Mouse (Mus musculus): ENCODE data around the gene Gpr161. TPM values are rescaled to one million over a fixed set of nuclear protein-coding genes. Genes with fewer than 3 reads are reported as not detected.
"Not testable (repeated sequence)": the region's sequence is repeated elsewhere in the genome, so short reads cannot be mapped to it uniquely, and the experiment has no call there.

Gene Gpr161
- polyA plus RNA-seq, 1 experiment: 4.0 TPM

- no peaks in the 10 kb centered on the region for H3K36me3 ChIP-seq (ENCODE audit: control insufficient read depth, insufficient read depth)
- no peak overlapping the region for H3K4me3 ChIP-seq (ENCODE audit: insufficient read depth, poor library complexity, severe bottlenecking)
- H3ac ChIP-seq (ENCODE audit: control insufficient read depth, insufficient read length, low read depth): no peak overlapping the region
- H3K27me3 ChIP-seq (ENCODE audit: control insufficient read depth, insufficient read depth, insufficient read length): no peaks in the 10 kb centered on the region
- H3K79me2 ChIP-seq (ENCODE audit: control insufficient read depth, insufficient read depth): no peaks in the 10 kb centered on the region
- no peak for TF ChIP-seq MAX (IDR thresholded peaks at IDR 0.05)
- TF ChIP-seq CTCF (IDR thresholded peaks at IDR 0.05; ENCODE audit: control insufficient read depth, insufficient read depth, insufficient read length): peak; percentile 93
- no peak for TF ChIP-seq USF1 (IDR thresholded peaks at IDR 0.05; ENCODE audit: low read depth)
- TF ChIP-seq MYOG (IDR thresholded peaks at IDR 0.05; ENCODE audit: control insufficient read depth, extremely low read depth, insufficient read length): no peak
- TF ChIP-seq CEBPB (IDR thresholded peaks at IDR 0.05; ENCODE audit: low read depth): no peak
- no peak for TF ChIP-seq FOSL1 (IDR thresholded peaks at IDR 0.05; ENCODE audit: insufficient read depth, low read length, poor library complexity, severe bottlenecking)
- H3K79me3 ChIP-seq (ENCODE audit: low read depth): no peaks in the 10 kb centered on the region
These were observed 24.7 kb downstream of the Gpr161 start for GRCm38 (mm10) chr1:165320141-165320934.

GRCm38 (mm10) chr1:165321393-165321861 is 25.8 kb downstream of the Gpr161 start:
- Histone ChIP-seq H3ac (ENCODE audit: control insufficient read depth, insufficient read length, low read depth) (no peak overlapping the region), H3K36me3 (ENCODE audit: control insufficient read depth, insufficient read depth) (no peaks in the 10 kb centered on the region), H3K79me3 (ENCODE audit: low read depth) (no peaks in the 10 kb centered on the region), H3K27me3 (ENCODE audit: control insufficient read depth, insufficient read depth, insufficient read length) (no peaks in the 10 kb centered on the region), H3K4me3 (ENCODE audit: insufficient read depth, poor library complexity, severe bottlenecking) (no peak overlapping the region), H3K79me2 (ENCODE audit: control insufficient read depth, insufficient read depth) (no peaks in the 10 kb centered on the region)
- TF ChIP-seq MAX (IDR thresholded peaks at IDR 0.05) (no peak), CEBPB (IDR thresholded peaks at IDR 0.05; ENCODE audit: low read depth) (no peak)

GRCm38 (mm10) chr1:165321891-165322290 is 26.3 kb downstream of the Gpr161 start:
- Histone ChIP-seq H3K79me3 (ENCODE audit: low read depth) (no peaks in the 10 kb centered on the region), H3ac (ENCODE audit: control insufficient read depth, insufficient read length, low read depth) (no peak overlapping the region), H3K27me3 (ENCODE audit: control insufficient read depth, insufficient read depth, insufficient read length) (no peaks in the 10 kb centered on the region), H3K79me2 (ENCODE audit: control insufficient read depth, insufficient read depth) (no peaks in the 10 kb centered on the region), H3K36me3 (ENCODE audit: control insufficient read depth, insufficient read depth) (no peaks in the 10 kb centered on the region), H3K4me3 (ENCODE audit: insufficient read depth, poor library complexity, severe bottlenecking) (no peak overlapping the region)
- TF ChIP-seq FOSL1 (IDR thresholded peaks at IDR 0.05; ENCODE audit: insufficient read depth, low read length, poor library complexity, severe bottlenecking): no peak
- no peak for TF ChIP-seq CTCF (IDR thresholded peaks at IDR 0.05; ENCODE audit: control insufficient read depth, insufficient read depth, insufficient read length)
- no peak for TF ChIP-seq MAX (IDR thresholded peaks at IDR 0.05)
- no peak for TF ChIP-seq MYOD1 (IDR thresholded peaks at IDR 0.05; ENCODE audit: control insufficient read depth, insufficient read length, low read depth)
- TF ChIP-seq USF1 (IDR thresholded peaks at IDR 0.05; ENCODE audit: low read depth): no peak
- no peak for TF ChIP-seq CEBPB (IDR thresholded peaks at IDR 0.05; ENCODE audit: low read depth)
- TF ChIP-seq MYOG (IDR thresholded peaks at IDR 0.05; ENCODE audit: control insufficient read depth, extremely low read depth, insufficient read length): no peak

GRCm38 (mm10) chr1:165322934-165323333 is 27.3 kb downstream of the Gpr161 start:
- H3K79me3 ChIP-seq (ENCODE audit: low read depth): no peaks in the 10 kb centered on the region
- H3K36me3 ChIP-seq (ENCODE audit: control insufficient read depth, insufficient read depth): no peaks in the 10 kb centered on the region
- H3ac ChIP-seq (ENCODE audit: control insufficient read depth, insufficient read length, low read depth): no peak overlapping the region
- no peaks in the 10 kb centered on the region for H3K27me3 ChIP-seq (ENCODE audit: control insufficient read depth, insufficient read depth, insufficient read length)
- TF ChIP-seq USF1 (IDR thresholded peaks at IDR 0.05; ENCODE audit: low read depth): no peak
- no peak for TF ChIP-seq FOSL1 (IDR thresholded peaks at IDR 0.05; ENCODE audit: insufficient read depth, low read length, poor library complexity, severe bottlenecking)
- no peak for TF ChIP-seq MYOG (IDR thresholded peaks at IDR 0.05; ENCODE audit: control insufficient read depth, extremely low read depth, insufficient read length)
- no peak for TF ChIP-seq MAX (IDR thresholded peaks at IDR 0.05)
- TF ChIP-seq MYOD1 (IDR thresholded peaks at IDR 0.05; ENCODE audit: control insufficient read depth, insufficient read length, low read depth): no peak
- no peak for TF ChIP-seq CTCF (IDR thresholded peaks at IDR 0.05; ENCODE audit: control insufficient read depth, insufficient read depth, insufficient read length)
- TF ChIP-seq CEBPB (IDR thresholded peaks at IDR 0.05; ENCODE audit: low read depth): no peak
- no peak overlapping the region for H3K4me3 ChIP-seq (ENCODE audit: insufficient read depth, poor library complexity, severe bottlenecking)
- H3K79me2 ChIP-seq (ENCODE audit: control insufficient read depth, insufficient read depth): no peaks in the 10 kb centered on the region

- H3K27me3 ChIP-seq (ENCODE audit: control insufficient read depth, insufficient read depth, insufficient read length): no peaks in the 10 kb centered on the region
- H3K79me2 ChIP-seq (ENCODE audit: control insufficient read depth, insufficient read depth): no peaks in the 10 kb centered on the region
- H3K79me3 ChIP-seq (ENCODE audit: low read depth): no peaks in the 10 kb centered on the region
- no peaks in the 10 kb centered on the region for H3K36me3 ChIP-seq (ENCODE audit: control insufficient read depth, insufficient read depth)
- H3ac ChIP-seq (ENCODE audit: control insufficient read depth, insufficient read length, low read depth): no peak overlapping the region
- no peak overlapping the region for H3K4me3 ChIP-seq (ENCODE audit: insufficient read depth, poor library complexity, severe bottlenecking)
- TF ChIP-seq MAX (IDR thresholded peaks at IDR 0.05): no peak
- TF ChIP-seq FOSL1 (IDR thresholded peaks at IDR 0.05; ENCODE audit: insufficient read depth, low read length, poor library complexity, severe bottlenecking): no peak
- no peak for TF ChIP-seq MYOG (IDR thresholded peaks at IDR 0.05; ENCODE audit: control insufficient read depth, extremely low read depth, insufficient read length)
- no peak for TF ChIP-seq USF1 (IDR thresholded peaks at IDR 0.05; ENCODE audit: low read depth)
- TF ChIP-seq CEBPB (IDR thresholded peaks at IDR 0.05; ENCODE audit: low read depth): no peak
- TF ChIP-seq CTCF (IDR thresholded peaks at IDR 0.05; ENCODE audit: control insufficient read depth, insufficient read depth, insufficient read length): no peak
These were observed 31.8 kb downstream of the Gpr161 start for GRCm38 (mm10) chr1:165327370-165327769.

GRCm38 (mm10) chr1:165327831-165328230 is 32.2 kb downstream of the Gpr161 start:
- no peaks in the 10 kb centered on the region for H3K27me3 ChIP-seq (ENCODE audit: control insufficient read depth, insufficient read depth, insufficient read length)
- H3ac ChIP-seq (ENCODE audit: control insufficient read depth, insufficient read length, low read depth): no peak overlapping the region
- no peaks in the 10 kb centered on the region for H3K79me2 ChIP-seq (ENCODE audit: control insufficient read depth, insufficient read depth)
- H3K79me3 ChIP-seq (ENCODE audit: low read depth): no peaks in the 10 kb centered on the region
- no peak overlapping the region for H3K4me3 ChIP-seq (ENCODE audit: insufficient read depth, poor library complexity, severe bottlenecking)
- no peak for TF ChIP-seq MYOG (IDR thresholded peaks at IDR 0.05; ENCODE audit: control insufficient read depth, extremely low read depth, insufficient read length)
- no peak for TF ChIP-seq USF1 (IDR thresholded peaks at IDR 0.05; ENCODE audit: low read depth)
- no peak for TF ChIP-seq CEBPB (IDR thresholded peaks at IDR 0.05; ENCODE audit: low read depth)
- no peak for TF ChIP-seq FOSL1 (IDR thresholded peaks at IDR 0.05; ENCODE audit: insufficient read depth, low read length, poor library complexity, severe bottlenecking)
- no peak for TF ChIP-seq MAX (IDR thresholded peaks at IDR 0.05)
- TF ChIP-seq CTCF (IDR thresholded peaks at IDR 0.05; ENCODE audit: control insufficient read depth, insufficient read depth, insufficient read length): no peak
- no peaks in the 10 kb centered on the region for H3K36me3 ChIP-seq (ENCODE audit: control insufficient read depth, insufficient read depth)

- not testable (repeated sequence) for H3ac ChIP-seq (ENCODE audit: control insufficient read depth, insufficient read length, low read depth); H3K79me2 ChIP-seq (ENCODE audit: control insufficient read depth, insufficient read depth); H3K36me3 ChIP-seq (ENCODE audit: control insufficient read depth, insufficient read depth); H3K27me3 ChIP-seq (ENCODE audit: control insufficient read depth, insufficient read depth, insufficient read length); H3K79me3 ChIP-seq (ENCODE audit: low read depth); H3K4me3 ChIP-seq (ENCODE audit: insufficient read depth, poor library complexity, severe bottlenecking)
These were observed 33.0 kb downstream of the Gpr161 start for GRCm38 (mm10) chr1:165328384-165329289.
